Mouse (Mus musculus) kidney, adult 2 months (tissue): Measurements from ENCODE around the gene Wdr48. TPM values are rescaled to one million over a fixed set of nuclear protein-coding genes. Genes with fewer than 3 reads are reported as not detected.

Experiments
- DNase-seq: peaks from one replicate; pipeline ENCODE4 v3.0.0; 2021
- H3K27ac ChIP-seq: fragments of 200-500 bp; 2 replicates; pipeline ENCODE4 v1.5.1; 2012; ENCODE audit warnings: low read depth, low read length, control low read depth, inconsistent platforms; ENCODE audit not compliant: insufficient read depth
- H3K27me3 ChIP-seq: fragments of 200-500 bp; replicated peaks from 2 replicates; pipeline ENCODE4 v1.6.1; 2012; ENCODE audit warnings: mild to moderate bottlenecking, moderate library complexity, low read length, inconsistent platforms; ENCODE audit not compliant: control insufficient read depth, insufficient read depth
- H3K36me3 ChIP-seq: fragments of 200-500 bp; 2 replicates; pipeline ENCODE4 v1.6.1; 2012; ENCODE audit warnings: mild to moderate bottlenecking, moderate library complexity, low read length, inconsistent platforms; ENCODE audit not compliant: control insufficient read depth, insufficient read depth
- H3K4me1 ChIP-seq: fragments of 200-500 bp; 2 replicates; pipeline ENCODE4 v1.6.1; 2011; ENCODE audit warnings: low read length; ENCODE audit not compliant: control insufficient read depth, insufficient read depth
- H3K4me3 ChIP-seq: fragments of 200-500 bp; 2 replicates; pipeline ENCODE4 v1.5.1; 2011; ENCODE audit warnings: mild to moderate bottlenecking, low read depth, low read length, control low read depth; ENCODE audit not compliant: insufficient read depth
- CTCF ChIP-seq: fragments of 200-500 bp; conservative IDR thresholded peaks from 2 replicates; pipeline ENCODE4 v1.5.1; 2011; ENCODE audit warnings: low read depth, mild to moderate bottlenecking, control low read depth, low read length, moderate library complexity, mixed read lengths; ENCODE audit not compliant: insufficient read depth, insufficient read length
- POLR2A ChIP-seq: fragments of 200-500 bp; IDR thresholded peaks from one replicate; pipeline ENCODE4 v1.6.1; 2011; ENCODE audit warnings: low read depth, low read length, control low read depth
- WGBS: fragments of 180-500 bp; shearing (Covaris S2); methylation state at CpG from one replicate; pipeline ENCODE4 v1.1.7; 2018; 5-methylcytosine and 5-hydroxymethylcytosine counted together
- polyA plus RNA-seq: library from polyadenylated mRNA; depleted of rRNA; stranded (reverse); fragments of >200 nt; gene quantifications from 2 replicates; pipeline ENCODE4 v1.2.3, GENCODE M21; 2012

Gene Wdr48
- polyA plus RNA-seq, 1 experiment: 27.3 TPM

DNA sequence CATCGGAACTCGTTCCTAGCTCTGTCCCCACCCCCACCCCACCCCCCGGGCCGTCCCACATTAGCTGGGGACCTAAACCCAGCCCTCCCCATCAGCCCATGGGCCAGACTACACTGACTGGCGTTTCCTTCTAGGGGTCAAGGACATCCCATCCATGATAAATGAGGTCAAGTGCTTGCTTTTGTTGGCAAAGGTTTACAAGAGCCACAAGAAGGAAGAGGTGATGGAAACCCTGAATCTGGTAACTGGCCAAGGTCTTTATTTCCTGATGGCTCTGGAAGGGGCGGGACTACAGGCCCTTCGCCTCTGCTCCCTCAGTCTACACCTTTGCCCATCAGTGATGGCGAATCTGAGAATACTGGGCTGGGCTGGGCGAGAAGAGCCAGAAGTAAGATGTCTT lies 64.2 kb downstream of the Wdr48 start:
- no peaks in the 10 kb centered on the region for H3K4me1 ChIP-seq
- no peak for TF ChIP-seq CTCF
- no peak for TF ChIP-seq POLR2A
- H3K36me3 ChIP-seq: no peaks in the 10 kb centered on the region
- H3K4me3 ChIP-seq: no peak overlapping the region
- 58% methylated on average over 9 of the region's 9 CpGs for WGBS
- peak; percentile 53 for DNase-seq
- H3K27me3 ChIP-seq: no peaks in the 10 kb centered on the region
- no peak overlapping the region for H3K27ac ChIP-seq

GRCm38 (mm10) chr9:119962216-119962615 lies 67.5 kb downstream of the Wdr48 start:
- WGBS: 64% methylated on average over 4 of the region's 4 CpGs
- H3K4me3 ChIP-seq: no peak overlapping the region
- TF ChIP-seq POLR2A (no peak), CTCF (no peak)
- H3K4me1 ChIP-seq: no peaks in the 10 kb centered on the region
- no peak for DNase-seq
- H3K27me3 ChIP-seq: no peaks in the 10 kb centered on the region
- no peaks in the 10 kb centered on the region for H3K36me3 ChIP-seq
- no peak overlapping the region for H3K27ac ChIP-seq

DNA sequence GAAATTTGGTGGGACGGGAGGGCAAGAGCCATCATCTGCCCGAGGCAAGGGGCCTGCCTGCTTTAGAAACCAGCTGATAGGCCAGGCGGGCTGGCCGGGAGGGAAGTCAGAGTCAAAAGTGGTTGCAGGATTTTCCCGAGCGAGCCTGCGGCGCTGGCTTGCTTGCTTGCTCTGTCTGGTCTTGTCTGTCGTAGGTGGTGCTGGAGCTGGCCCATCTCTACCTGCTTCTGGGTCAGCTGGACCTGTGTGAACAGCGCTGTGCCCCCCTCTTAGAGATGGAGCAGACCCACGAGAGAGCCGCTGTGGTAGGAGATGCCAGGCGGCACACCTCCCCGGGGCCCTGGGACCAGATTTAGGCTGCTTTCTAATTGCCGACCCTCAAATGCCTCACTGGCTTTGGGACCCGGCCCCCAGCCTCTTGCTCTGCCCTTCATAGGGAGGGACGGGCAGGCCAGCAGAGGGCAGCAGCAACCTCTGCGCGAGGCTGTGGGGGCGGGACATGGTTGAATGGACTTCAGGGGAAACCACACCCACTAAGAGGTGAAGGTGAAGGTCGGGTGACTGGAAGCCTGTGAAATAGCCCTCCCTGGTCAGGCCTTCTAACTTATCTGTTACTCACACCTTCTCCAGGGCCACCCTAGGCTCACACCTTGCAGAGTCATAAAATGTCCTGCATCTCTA lies 68.4 kb downstream of the Wdr48 start:
- Histone ChIP-seq H3K4me3 (no peak overlapping the region), H3K27ac (no peak overlapping the region), H3K4me1 (no peaks in the 10 kb centered on the region), H3K36me3 (no peaks in the 10 kb centered on the region), H3K27me3 (no peaks in the 10 kb centered on the region)
- WGBS: 22% methylated on average over 21 of the region's 21 CpGs
- DNase-seq: peak; percentile 83
- TF ChIP-seq POLR2A (no peak), CTCF (peak; percentile 86)

DNA sequence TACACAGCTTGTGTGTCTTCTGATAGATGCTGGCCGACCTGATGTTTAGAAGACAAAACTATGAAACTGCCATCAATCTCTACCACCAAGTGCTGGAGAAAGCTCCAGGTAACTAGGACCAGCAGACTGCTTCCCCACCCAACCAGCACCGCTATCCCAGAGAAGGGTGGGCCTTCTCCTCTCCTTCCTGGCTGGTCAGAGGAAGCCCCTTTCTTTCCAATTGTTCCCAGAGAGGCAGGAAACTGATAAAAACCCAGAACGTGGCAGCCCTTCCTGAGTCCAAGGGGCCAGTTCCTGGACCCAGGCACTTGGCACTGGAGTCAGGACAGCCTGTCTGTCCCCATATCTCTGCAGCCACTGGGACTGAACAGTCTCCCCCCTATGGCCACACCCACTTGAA lies 69.5 kb downstream of the Wdr48 start:
- 70% methylated on average over 3 of the region's 3 CpGs for WGBS
- H3K4me3 ChIP-seq: no peak overlapping the region
- no peaks in the 10 kb centered on the region for H3K4me1 ChIP-seq
- peak overlapping the region; percentile 33 for H3K27ac ChIP-seq
- no peaks in the 10 kb centered on the region for H3K27me3 ChIP-seq
- no peak for TF ChIP-seq POLR2A
- TF ChIP-seq CTCF: no peak
- no peaks in the 10 kb centered on the region for H3K36me3 ChIP-seq
- peak; percentile 78 for DNase-seq

DNA sequence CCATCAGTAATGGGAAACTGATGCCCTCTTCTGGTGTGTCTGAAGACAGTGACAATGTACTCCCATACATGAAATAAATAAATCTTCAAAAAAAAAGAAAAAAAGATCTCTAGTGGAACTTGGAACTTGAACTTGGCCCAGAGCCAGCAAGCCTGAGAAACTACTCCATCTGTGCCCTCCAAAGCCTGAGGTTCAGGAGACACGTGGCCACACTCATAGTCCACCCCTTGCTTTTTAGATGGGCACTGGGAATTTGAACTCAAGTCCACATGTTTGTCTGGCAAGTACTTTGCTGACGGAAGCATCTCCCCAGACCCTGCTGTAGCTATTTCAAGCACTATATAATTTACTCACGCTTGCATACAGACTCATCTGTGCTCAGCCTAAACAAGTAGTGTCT lies 70.5 kb downstream of the Wdr48 start:
- 57% methylated on average over 3 of the region's 3 CpGs for WGBS
- TF ChIP-seq CTCF (no peak), POLR2A (no peak)
- Histone ChIP-seq H3K4me3 (no peak overlapping the region), H3K27me3 (no peaks in the 10 kb centered on the region), H3K27ac (no peak overlapping the region), H3K36me3 (no peaks in the 10 kb centered on the region), H3K4me1 (peaks cover 5% of the 10 kb centered on the region; the same call in 1 of the 2 replicates)
- DNase-seq: peak; percentile 71

- peak; percentile 57 for DNase-seq
- TF ChIP-seq CTCF (no peak), POLR2A (no peak)
- no peaks in the 10 kb centered on the region for H3K36me3 ChIP-seq
- H3K4me3 ChIP-seq: no peak overlapping the region
- peaks cover 16% of the 10 kb centered on the region for H3K4me1 ChIP-seq
- 91% methylated on average over 26 of the region's 26 CpGs for WGBS
- H3K27ac ChIP-seq: no peak overlapping the region
- H3K27me3 ChIP-seq: no peaks in the 10 kb centered on the region
These were observed 71.7 kb downstream of the Wdr48 start for GRCm38 (mm10) chr9:119966221-119966910.

DNA sequence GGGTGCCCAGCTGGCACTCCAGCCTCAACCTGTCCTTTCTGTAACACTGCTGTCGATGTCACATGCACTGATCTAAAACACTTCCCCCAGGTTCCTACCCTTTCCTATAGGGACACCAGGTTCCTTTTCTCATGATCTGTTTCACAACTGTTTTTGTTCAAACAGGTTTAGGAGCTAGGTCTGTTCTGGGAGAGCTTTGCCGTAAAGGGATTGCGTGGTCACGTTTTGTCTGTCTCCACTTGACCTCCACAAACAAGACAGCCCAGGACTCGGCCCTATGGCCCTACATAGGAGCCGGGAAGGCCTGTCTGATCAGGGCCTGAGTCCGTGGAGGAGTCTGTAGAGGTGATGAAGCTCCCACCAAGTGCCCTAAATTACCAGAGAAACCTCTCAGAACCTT lies 75.1 kb downstream of the Wdr48 start:
- DNase-seq: no peak
- peaks cover 2% of the 10 kb centered on the region; the same call in 1 of the 2 replicates for H3K36me3 ChIP-seq
- H3K27ac ChIP-seq: peak overlapping the region; percentile 5; the same call in 1 of the 2 replicates
- TF ChIP-seq POLR2A (no peak), CTCF (no peak)
- no peaks in the 10 kb centered on the region for H3K27me3 ChIP-seq
- H3K4me1 ChIP-seq: peaks cover 16% of the 10 kb centered on the region
- 74% methylated on average over 7 of the region's 7 CpGs for WGBS
- H3K4me3 ChIP-seq: no peak overlapping the region

DNA sequence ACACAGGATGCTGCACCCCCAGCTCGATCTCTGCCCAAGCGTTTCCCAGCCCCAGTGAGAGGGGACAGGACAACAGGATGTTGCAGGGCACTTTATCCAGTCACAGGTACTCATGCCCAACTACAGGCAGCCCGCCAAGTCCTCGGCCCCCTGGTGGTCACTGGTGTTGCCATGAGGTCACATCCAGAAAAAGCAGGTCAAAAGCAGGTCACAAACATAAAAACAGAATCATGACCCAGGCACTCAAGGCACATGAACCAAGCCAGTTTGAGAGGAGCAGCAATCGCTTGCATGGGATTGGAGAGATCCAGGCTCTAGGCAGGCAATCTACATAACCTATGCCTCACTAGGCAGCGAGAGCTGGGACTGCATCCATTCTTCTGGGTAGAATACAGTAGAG lies 75.5 kb downstream of the Wdr48 start:
- 24% methylated on average over 6 of the region's 6 CpGs for WGBS
- Histone ChIP-seq H3K4me1 (peaks cover 20% of the 10 kb centered on the region), H3K27me3 (no peaks in the 10 kb centered on the region), H3K27ac (peak overlapping the region; percentile 5; the same call in 1 of the 2 replicates), H3K36me3 (peaks cover 2% of the 10 kb centered on the region; the same call in 1 of the 2 replicates), H3K4me3 (no peak overlapping the region)
- no peak for TF ChIP-seq POLR2A
- TF ChIP-seq CTCF: peak; percentile 59
- peak; percentile 83 for DNase-seq
